Mouse (Mus musculus) left cerebral cortex, postnatal 36 days (tissue): Measurements from ENCODE around the gene Ndst2. TPM values are rescaled to one million over a fixed set of nuclear protein-coding genes. Genes with fewer than 3 reads are reported as not detected.

ENCODE experiments used
- microRNA-seq: library from miRNA; unstranded; fragments of <30 nt; microRNA quantifications from one replicate; pipeline ENCODE4 v1.2.0, GENCODE M21; 2022
- total RNA-seq, 2 experiments: library from RNA; stranded (reverse); gene quantifications; 2 replicates each; pipeline ENCODE4 v1.2.3; 2021

Gene Ndst2
- total RNA-seq, 2 experiments from 2014 or later = 17.4 to 20.5 TPM

Small RNA genes within 50 kb of the gene (microRNA-seq; reads per million reads assigned to microRNA genes)
- gene Mir6946 = 0.76 reads per million

Other genes with a start within 250 kb of the Ndst2 start
- gene Mss51, start 237.7 kb downstream of the Ndst2 start, total RNA-seq = 1 to 10 TPM in 1 of 2 experiments, under 1 TPM in 1; 0.44 to 1.1 TPM
- gene Ppp3cb, start 188.0 kb downstream of the Ndst2 start, total RNA-seq = 100 to 1,000 TPM; 270 to 289 TPM
- 10 to 100 TPM; 48.3 to 53.7 TPM for gene Usp54, start 93.5 kb downstream of the Ndst2 start, total RNA-seq
- gene Myoz1, start 78.0 kb downstream of the Ndst2 start, total RNA-seq = not detected
- under 1 TPM; 0.27 to 0.34 TPM for gene Synpo2l, start 66.2 kb downstream of the Ndst2 start, total RNA-seq
- gene Sec24c, start 60.3 kb downstream of the Ndst2 start, total RNA-seq = 100 to 1,000 TPM in 1 of 2 experiments, 10 to 100 TPM in 1; 94.0 to 126 TPM
- 10 to 100 TPM; 16.7 to 18.7 TPM for gene Fut11, start 39.6 kb downstream of the Ndst2 start, total RNA-seq
- gene Chchd1, start 31.6 kb downstream of the Ndst2 start, total RNA-seq = 10 to 100 TPM; 45.5 to 50.4 TPM
- gene Zswim8, start 27.0 kb downstream of the Ndst2 start, total RNA-seq = 100 to 1,000 TPM; 131 to 196 TPM
- gene Camk2g, start 59.5 kb upstream of the Ndst2 start, total RNA-seq = 100 to 1,000 TPM; 322 to 378 TPM
- 1 to 10 TPM; 6.0 to 8.3 TPM for gene Plau, start 102.1 kb upstream of the Ndst2 start, total RNA-seq
- gene Vcl, start 194.8 kb upstream of the Ndst2 start, total RNA-seq = 10 to 100 TPM; 20.5 to 26.3 TPM